Mouse (Mus musculus) hindbrain, embryonic 11.5 days (tissue): ENCODE data around the gene Ctsw. TPM values are rescaled to one million over a fixed set of nuclear protein-coding genes. Genes with fewer than 3 reads are reported as not detected.

Experiments
- ATAC-seq: fragments of 200-750 bp; cut with Nextera tagmentation; 2 replicates; pipeline ENCODE4 v1.8.0; 2017; ENCODE audit warnings: mild to moderate bottlenecking, moderate TSS enrichment, moderate library complexity; ENCODE audit not compliant: low FRiP score
- DNase-seq: peaks from one replicate; pipeline ENCODE4 v3.0.0-alpha.2; 2015; ENCODE audit warnings: low spot score
- H3K27ac ChIP-seq: fragments of 300-500 bp; sonication (generic); 2 replicates; pipeline ENCODE4 v1.5.1; 2014; ENCODE audit warnings: mild to moderate bottlenecking, low read depth, low read length
- H3K27me3 ChIP-seq: fragments of 300-500 bp; sonication (generic); 2 replicates; pipeline ENCODE4 v1.6.1; 2014; ENCODE audit warnings: mild to moderate bottlenecking, low read length, moderate library complexity, mixed read lengths; ENCODE audit not compliant: control insufficient read depth, insufficient read depth
- H3K36me3 ChIP-seq: fragments of 300-500 bp; sonication (generic); 2 replicates; pipeline ENCODE4 v1.6.1; 2014; ENCODE audit warnings: mild to moderate bottlenecking, low read length, moderate library complexity, mixed read lengths; ENCODE audit not compliant: control insufficient read depth, insufficient read depth
- H3K4me1 ChIP-seq: fragments of 300-500 bp; sonication (generic); replicated peaks from 2 replicates; pipeline ENCODE4 v1.6.1; 2014; ENCODE audit warnings: low read length, mixed read lengths; ENCODE audit not compliant: control insufficient read depth, insufficient read depth
- H3K4me2 ChIP-seq: fragments of 300-500 bp; sonication (generic); replicated peaks from 2 replicates; pipeline ENCODE4 v1.6.1; 2014; ENCODE audit warnings: mild to moderate bottlenecking, low read depth, low read length
- H3K4me3 ChIP-seq: fragments of 300-500 bp; sonication (generic); 2 replicates; pipeline ENCODE4 v1.5.1; 2014; ENCODE audit warnings: low read depth, low read length
- H3K9ac ChIP-seq: fragments of 300-500 bp; sonication (generic); 2 replicates; pipeline ENCODE4 v1.6.1; 2014; ENCODE audit warnings: low read depth, low read length
- H3K9me3 ChIP-seq: fragments of 300-500 bp; sonication (generic); 2 replicates; pipeline ENCODE4 v1.6.1; 2016; ENCODE audit warnings: low read length; ENCODE audit not compliant: control insufficient read depth
- WGBS: fragments of 180-500 bp; shearing (Covaris S2); extraction: QIAGEN DNeasy Blood & Tissue Kit; methylation state at CpG from one replicate; pipeline ENCODE4 v1.1.7; 2014; 5-methylcytosine and 5-hydroxymethylcytosine counted together
- polyA plus RNA-seq: library from polyadenylated mRNA; unstranded; fragments of >200 nt; fragmentation: Nextera tagmentation; extraction: Ambion mirVana; gene quantifications from 2 replicates; pipeline ENCODE4 v1.2.1, GENCODE M21; 2014

Ctsw gene
- polyA plus RNA-seq, 1 experiment from 2014 or later = 4.7 TPM

DNA sequence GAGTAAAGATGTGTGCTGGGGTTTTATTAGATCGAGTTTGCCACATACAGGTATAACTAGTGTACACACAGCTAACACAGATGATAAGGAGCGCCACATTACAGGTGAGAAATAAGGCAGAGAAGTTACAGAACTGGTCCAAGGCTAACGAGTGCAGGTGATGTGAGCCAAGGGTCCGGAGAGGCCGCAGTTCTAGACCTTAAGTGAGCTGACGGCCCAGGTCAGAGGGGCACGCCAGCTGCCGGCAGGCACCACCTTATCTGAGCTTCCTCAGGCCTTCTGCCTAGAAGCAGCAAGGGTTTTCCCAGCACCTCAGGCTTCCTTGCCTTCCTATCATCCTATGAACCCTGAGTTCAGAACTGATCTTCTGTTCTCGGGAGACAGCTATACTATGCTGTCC, 48.7 kb downstream of the Ctsw start:
- ATAC-seq = no peak
- 92% methylated on average over 9 of the region's 9 CpGs for WGBS
- H3K9me3 ChIP-seq = no peaks in the 10 kb centered on the region

DNA sequence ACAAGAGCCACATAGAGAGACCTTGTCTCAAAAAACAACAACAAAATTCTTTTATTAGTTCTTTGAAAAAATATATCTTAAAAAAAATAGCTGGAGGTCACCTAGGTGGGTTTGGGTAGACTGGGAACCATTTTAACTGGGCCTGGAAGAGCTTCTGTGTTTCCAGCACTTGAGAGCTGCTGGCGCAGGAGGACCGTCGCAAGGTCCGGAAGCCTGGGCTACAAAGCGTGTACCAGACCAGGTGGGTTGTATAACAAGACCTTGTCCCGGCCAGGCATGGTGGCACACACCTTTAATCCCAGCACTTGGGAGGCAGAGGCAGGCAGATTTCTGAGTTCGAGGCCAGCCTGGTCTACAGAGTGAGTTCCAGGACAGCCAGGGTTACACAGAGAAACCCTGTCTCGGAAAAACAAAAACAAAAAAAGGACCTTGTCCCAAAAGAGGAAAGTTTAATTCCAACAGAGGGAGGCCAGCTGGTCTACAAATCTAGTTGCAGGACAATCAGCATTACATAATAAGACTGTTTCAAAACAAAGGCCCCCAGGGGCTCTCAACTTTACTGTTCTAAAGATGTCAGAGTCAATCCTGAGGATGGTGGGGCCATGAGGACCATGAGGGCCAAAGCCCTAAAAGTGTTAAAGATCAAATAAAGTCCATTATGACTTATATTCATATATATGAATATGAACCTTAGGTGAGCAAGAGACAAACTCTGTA, 49.4 kb downstream of the Ctsw start:
- DNase-seq (no peak), ATAC-seq (no peak)
- Histone ChIP-seq H3K9me3 (no peaks in the 10 kb centered on the region), H3K4me3 (no peak overlapping the region), H3K36me3 (peaks cover 5% of the 10 kb centered on the region; the same call in 1 of the 2 replicates), H3K27ac (no peak overlapping the region), H3K9ac (no peak overlapping the region), H3K4me1 (peaks cover 8% of the 10 kb centered on the region; the same call in 1 of the 2 replicates), H3K4me2 (no peak overlapping the region), H3K27me3 (no peaks in the 10 kb centered on the region)
- WGBS = 95% methylated on average over 7 of the region's 8 CpGs

More for the DNA sequence above, 48.7 kb downstream of the Ctsw start:
- Histone ChIP-seq H3K4me3 (no peak overlapping the region), H3K4me1 (peaks cover 8% of the 10 kb centered on the region; the same call in 1 of the 2 replicates), H3K4me2 (no peak overlapping the region), H3K27ac (no peak overlapping the region), H3K27me3 (no peaks in the 10 kb centered on the region), H3K9ac (no peak overlapping the region), H3K36me3 (peaks cover 5% of the 10 kb centered on the region; the same call in 1 of the 2 replicates)
- DNase-seq = no peak

Other genes starting within 250 kb of the Ctsw start
- gene Pacs1, start 195.4 kb downstream of the Ctsw start, polyA plus RNA-seq = 23.2 and 23.4 TPM in 2 replicates
- gene Sf3b2, start 173.1 kb downstream of the Ctsw start, polyA plus RNA-seq = 385 and 404 TPM in 2 replicates
- gene Gal3st3, start 170.2 kb downstream of the Ctsw start, polyA plus RNA-seq = 14.0 and 14.6 TPM in 2 replicates
- not detected in 2 replicates for gene Catsper1, start 132.8 kb downstream of the Ctsw start, polyA plus RNA-seq
- gene Cst6, start 118.9 kb downstream of the Ctsw start, polyA plus RNA-seq = 1.7 and 2.3 TPM in 2 replicates
- 73.6 and 76.6 TPM in 2 replicates for gene Eif1ad, start 101.8 kb downstream of the Ctsw start, polyA plus RNA-seq
- 392 and 442 TPM in 2 replicates for gene Banf1, start 101.3 kb downstream of the Ctsw start, polyA plus RNA-seq
- 75.2 and 79.2 TPM in 2 replicates for gene Sart1, start 79.8 kb downstream of the Ctsw start, polyA plus RNA-seq
- 0.53 and 0.54 TPM in 2 replicates for gene Tsga10ip, start 66.0 kb downstream of the Ctsw start, polyA plus RNA-seq
- gene Drap1, start 43.5 kb downstream of the Ctsw start, polyA plus RNA-seq = 182 and 211 TPM in 2 replicates
- 33.4 and 35.2 TPM in 2 replicates for gene AI837181, start 43.4 kb downstream of the Ctsw start, polyA plus RNA-seq
- gene Fosl1, start 21.0 kb downstream of the Ctsw start, polyA plus RNA-seq = 0.13 TPM in 1 of 2 replicates, not detected in the other
- gene Ccdc85b, start 10.6 kb downstream of the Ctsw start, polyA plus RNA-seq = 6.6 and 6.9 TPM in 2 replicates
- gene Fibp, start 7.9 kb downstream of the Ctsw start, polyA plus RNA-seq = 103 and 119 TPM in 2 replicates
- 51.2 and 55.7 TPM in 2 replicates for gene Efemp2, start 5.4 kb upstream of the Ctsw start, polyA plus RNA-seq
- gene Mus81, start 19.9 kb upstream of the Ctsw start, polyA plus RNA-seq = 38.8 and 44.3 TPM in 2 replicates
- 3,904 and 4,056 TPM in 2 replicates for gene Cfl1, start 21.9 kb upstream of the Ctsw start, polyA plus RNA-seq
- gene 1700020D05Rik, start 35.3 kb upstream of the Ctsw start, polyA plus RNA-seq = 0.34 TPM in 1 of 2 replicates, not detected in the other
- gene Snx32, start 42.0 kb upstream of the Ctsw start, polyA plus RNA-seq = 21.2 and 22.2 TPM in 2 replicates
- gene Ovol1, start 92.1 kb upstream of the Ctsw start, polyA plus RNA-seq = 0.40 and 0.52 TPM in 2 replicates
- 1.4 and 1.5 TPM in 2 replicates for gene Ap5b1, start 99.5 kb upstream of the Ctsw start, polyA plus RNA-seq
- gene Rnaseh2c, start 133.4 kb upstream of the Ctsw start, polyA plus RNA-seq = 143 and 148 TPM in 2 replicates
- 36.9 and 39.3 TPM in 2 replicates for gene Kat5, start 141.7 kb upstream of the Ctsw start, polyA plus RNA-seq
- gene Rela, start 169.0 kb upstream of the Ctsw start, polyA plus RNA-seq = 27.2 and 29.6 TPM in 2 replicates
- 7.8 and 8.2 TPM in 2 replicates for gene Sipa1, start 195.2 kb upstream of the Ctsw start, polyA plus RNA-seq
- 13.4 and 14.7 TPM in 2 replicates for gene Map3k11, start 220.2 kb upstream of the Ctsw start, polyA plus RNA-seq
- 22.9 and 23.1 TPM in 2 replicates for gene Pcnx3, start 220.4 kb upstream of the Ctsw start, polyA plus RNA-seq
- gene Kcnk7, start 235.9 kb upstream of the Ctsw start, polyA plus RNA-seq = 0.19 TPM in 1 of 2 replicates, not detected in the other